Mouse (Mus musculus) neural tube, embryonic 13.5 days (tissue): ENCODE data around the gene Sh3gl1. TPM values are rescaled to one million over a fixed set of nuclear protein-coding genes. Genes with fewer than 3 reads are reported as not detected.
A peak's percentile ranks its signal among the peaks of the same experiment; 100 is the strongest.

Source experiments
- ATAC-seq: fragments of 200-750 bp; cut with Nextera tagmentation; 2 replicates; pipeline ENCODE4 v1.8.0; 2017; ENCODE audit warnings: low read depth, mild to moderate bottlenecking, moderate TSS enrichment, moderate library complexity
- H3K27ac ChIP-seq: fragments of 300-500 bp; sonication (generic); replicated peaks from 2 replicates; pipeline ENCODE4 v1.5.1; 2015; ENCODE audit warnings: moderate library complexity, mild to moderate bottlenecking, inconsistent platforms
- H3K27me3 ChIP-seq: fragments of 300-500 bp; sonication (generic); 2 replicates; pipeline ENCODE4 v1.6.1; 2015; ENCODE audit warnings: mild to moderate bottlenecking, inconsistent platforms
- H3K36me3 ChIP-seq: fragments of 300-500 bp; sonication (generic); 2 replicates; pipeline ENCODE4 v1.6.1; 2015; ENCODE audit warnings: mild to moderate bottlenecking, inconsistent platforms
- H3K4me1 ChIP-seq: fragments of 300-500 bp; sonication (generic); replicated peaks from 2 replicates; pipeline ENCODE4 v1.6.1; 2015; ENCODE audit warnings: inconsistent platforms
- H3K4me2 ChIP-seq: fragments of 300-500 bp; sonication (generic); 2 replicates; pipeline ENCODE4 v1.6.1; 2015; ENCODE audit warnings: inconsistent platforms, mild to moderate bottlenecking, moderate library complexity
- H3K4me3 ChIP-seq: fragments of 300-500 bp; sonication (generic); 2 replicates; pipeline ENCODE4 v1.5.1; 2015; ENCODE audit warnings: mild to moderate bottlenecking, inconsistent platforms
- H3K9ac ChIP-seq: fragments of 300-500 bp; sonication (generic); 2 replicates; pipeline ENCODE4 v1.6.1; 2015; ENCODE audit warnings: moderate library complexity, mild to moderate bottlenecking, inconsistent platforms
- H3K9me3 ChIP-seq: fragments of 300-500 bp; sonication (generic); 2 replicates; pipeline ENCODE4 v1.6.1; 2016; ENCODE audit warnings: inconsistent platforms
- whole genome bisulfite sequencing: fragments of 180-500 bp; shearing (Covaris S2); methylation state at CpG from one replicate; pipeline ENCODE4 v1.1.7; 2015; 5-methylcytosine and 5-hydroxymethylcytosine counted together
- polyA plus RNA-seq: library from polyadenylated mRNA; unstranded; fragments of >200 nt; fragmentation: Nextera tagmentation; extraction: Ambion mirVana; gene quantifications from 2 replicates; pipeline ENCODE4 v1.2.1, GENCODE M21; 2015

The Sh3gl1 gene
- polyA plus RNA-seq, 1 experiment from 2014 or later: 114 TPM

GRCm38 (mm10) chr17:56036901-56037287 is 459 bp upstream of the Sh3gl1 start:
- peak overlapping the region; percentile 67 for H3K4me2 ChIP-seq
- H3K9me3 ChIP-seq: no peaks in the 10 kb centered on the region
- H3K9ac ChIP-seq: peak overlapping the region; percentile 10; the same call in 1 of the 2 replicates
- H3K36me3 ChIP-seq: peaks cover 21% of the 10 kb centered on the region
- peak; percentile 47 for ATAC-seq
- H3K27me3 ChIP-seq: no peaks in the 10 kb centered on the region
- H3K4me1 ChIP-seq: peaks cover 58% of the 10 kb centered on the region
- peak overlapping the region; percentile 21 for H3K4me3 ChIP-seq
- H3K27ac ChIP-seq: 0 out of 2 replicates have a peak overlapping the region, but pooled peaks have one; percentile 3
- WGBS: 40% methylated on average over 13 of the region's 13 CpGs

- H3K27ac ChIP-seq: no peak overlapping the region
- peak overlapping the region; percentile 67 for H3K4me2 ChIP-seq
- peak overlapping the region; percentile 91 for H3K9ac ChIP-seq
- no peak for ATAC-seq
- no peaks in the 10 kb centered on the region for H3K9me3 ChIP-seq
- no peaks in the 10 kb centered on the region for H3K27me3 ChIP-seq
- H3K4me1 ChIP-seq: peaks cover 56% of the 10 kb centered on the region
- WGBS: 85% methylated on average over 4 of the region's 4 CpGs
- peaks cover 28% of the 10 kb centered on the region for H3K36me3 ChIP-seq
- peak overlapping the region; percentile 89 for H3K4me3 ChIP-seq
Observed at GRCm38 (mm10) chr17:56035216-56035615, 1.2 kb downstream of the Sh3gl1 start.

GRCm38 (mm10) chr17:56034726-56035100 is 1.7 kb downstream of the Sh3gl1 start:
- H3K9me3 ChIP-seq: no peaks in the 10 kb centered on the region
- 88% methylated on average over 6 of the region's 6 CpGs for WGBS
- peak overlapping the region; percentile 91 for H3K9ac ChIP-seq
- peak overlapping the region; percentile 4; the same call in 1 of the 2 replicates for H3K4me3 ChIP-seq
- H3K4me1 ChIP-seq: peaks cover 56% of the 10 kb centered on the region
- H3K4me2 ChIP-seq: peak overlapping the region; percentile 67
- peaks cover 29% of the 10 kb centered on the region for H3K36me3 ChIP-seq
- no peaks in the 10 kb centered on the region for H3K27me3 ChIP-seq
- H3K27ac ChIP-seq: no peak overlapping the region
- no peak for ATAC-seq

- H3K27me3 ChIP-seq: no peaks in the 10 kb centered on the region
- ATAC-seq: no peak
- peak overlapping the region; percentile 4; the same call in 1 of the 2 replicates for H3K4me3 ChIP-seq
- no peaks in the 10 kb centered on the region for H3K9me3 ChIP-seq
- peaks cover 62% of the 10 kb centered on the region for H3K4me1 ChIP-seq
- no peak overlapping the region for H3K27ac ChIP-seq
- WGBS: 88% methylated on average over 7 of the region's 7 CpGs
- peaks cover 35% of the 10 kb centered on the region for H3K36me3 ChIP-seq
- H3K4me2 ChIP-seq: peak overlapping the region; percentile 67
- peak overlapping the region; percentile 91 for H3K9ac ChIP-seq
Observed at GRCm38 (mm10) chr17:56034040-56034725, 2.3 kb downstream of the Sh3gl1 start.

GRCm38 (mm10) chr17:56032831-56033230 is 3.6 kb downstream of the Sh3gl1 start:
- Histone ChIP-seq H3K9me3 (no peaks in the 10 kb centered on the region), H3K27me3 (no peaks in the 10 kb centered on the region), H3K4me2 (no peak overlapping the region), H3K27ac (no peak overlapping the region), H3K4me1 (peaks cover 66% of the 10 kb centered on the region), H3K4me3 (no peak overlapping the region), H3K36me3 (peaks cover 46% of the 10 kb centered on the region), H3K9ac (peak overlapping the region; percentile 22; the same call in 1 of the 2 replicates)
- WGBS: 81% methylated on average over 7 of the region's 7 CpGs
- no peak for ATAC-seq

GRCm38 (mm10) chr17:56032127-56032733 is 4.2 kb downstream of the Sh3gl1 start:
- H3K27me3 ChIP-seq: no peaks in the 10 kb centered on the region
- ATAC-seq: no peak
- H3K4me2 ChIP-seq: no peak overlapping the region
- peaks cover 48% of the 10 kb centered on the region for H3K36me3 ChIP-seq
- H3K27ac ChIP-seq: no peak overlapping the region
- no peaks in the 10 kb centered on the region for H3K9me3 ChIP-seq
- H3K4me3 ChIP-seq: no peak overlapping the region
- H3K4me1 ChIP-seq: peaks cover 71% of the 10 kb centered on the region
- 84% methylated on average over 6 of the region's 6 CpGs for WGBS
- peak overlapping the region; percentile 22; the same call in 1 of the 2 replicates for H3K9ac ChIP-seq

GRCm38 (mm10) chr17:56031431-56031830 is 5.0 kb downstream of the Sh3gl1 start:
- no peak overlapping the region for H3K4me2 ChIP-seq
- H3K9ac ChIP-seq: no peak overlapping the region
- peaks cover 76% of the 10 kb centered on the region for H3K4me1 ChIP-seq
- H3K9me3 ChIP-seq: no peaks in the 10 kb centered on the region
- peaks cover 48% of the 10 kb centered on the region for H3K36me3 ChIP-seq
- WGBS: 93% methylated on average over 7 of the region's 7 CpGs
- no peak overlapping the region for H3K27ac ChIP-seq
- no peak for ATAC-seq
- no peaks in the 10 kb centered on the region for H3K27me3 ChIP-seq
- no peak overlapping the region for H3K4me3 ChIP-seq

- H3K36me3 ChIP-seq: peaks cover 48% of the 10 kb centered on the region
- H3K27me3 ChIP-seq: no peaks in the 10 kb centered on the region
- no peak overlapping the region for H3K4me2 ChIP-seq
- peaks cover 75% of the 10 kb centered on the region for H3K4me1 ChIP-seq
- no peaks in the 10 kb centered on the region for H3K9me3 ChIP-seq
- 68% methylated on average over 5 of the region's 5 CpGs for WGBS
- no peak overlapping the region for H3K9ac ChIP-seq
- no peak overlapping the region for H3K4me3 ChIP-seq
- H3K27ac ChIP-seq: no peak overlapping the region
- no peak for ATAC-seq
Observed at GRCm38 (mm10) chr17:56030919-56031318, 5.5 kb downstream of the Sh3gl1 start.

GRCm38 (mm10) chr17:56030238-56030870 is 6.1 kb downstream of the Sh3gl1 start:
- 0 out of 2 replicates have a peak overlapping the region, but pooled peaks have one; percentile 14 for H3K9ac ChIP-seq
- WGBS: 91% methylated on average over 9 of the region's 9 CpGs

GRCm38 (mm10) chr17:56027801-56028441 is 8.5 kb downstream of the Sh3gl1 start:
- Histone ChIP-seq H3K9ac (peak overlapping the region; percentile 51), H3K4me1 (peaks cover 56% of the 10 kb centered on the region), H3K27ac (no peak overlapping the region), H3K36me3 (peaks cover 37% of the 10 kb centered on the region), H3K4me3 (no peak overlapping the region), H3K27me3 (no peaks in the 10 kb centered on the region), H3K4me2 (no peak overlapping the region), H3K9me3 (no peaks in the 10 kb centered on the region)
- 94% methylated on average over 5 of the region's 5 CpGs for WGBS
- ATAC-seq: no peak

More at GRCm38 (mm10) chr17:56030238-56030870, 6.1 kb downstream of the Sh3gl1 start:
- H3K4me1 ChIP-seq: peaks cover 69% of the 10 kb centered on the region
- H3K27ac ChIP-seq: no peak overlapping the region
- H3K27me3 ChIP-seq: no peaks in the 10 kb centered on the region
- no peak overlapping the region for H3K4me2 ChIP-seq
- no peaks in the 10 kb centered on the region for H3K9me3 ChIP-seq
- no peak for ATAC-seq
- peaks cover 48% of the 10 kb centered on the region for H3K36me3 ChIP-seq
- H3K4me3 ChIP-seq: no peak overlapping the region

- Histone ChIP-seq H3K27me3 (no peaks in the 10 kb centered on the region), H3K36me3 (peaks cover 33% of the 10 kb centered on the region), H3K4me1 (peaks cover 53% of the 10 kb centered on the region), H3K9me3 (no peaks in the 10 kb centered on the region), H3K27ac (no peak overlapping the region), H3K9ac (no peak overlapping the region), H3K4me2 (no peak overlapping the region), H3K4me3 (no peak overlapping the region)
- no peak for ATAC-seq
- 90% methylated on average over 1 of the region's 1 CpGs for WGBS
Observed at GRCm38 (mm10) chr17:56026881-56027280, 9.6 kb downstream of the Sh3gl1 start.

GRCm38 (mm10) chr17:56026303-56026702 is 10.1 kb downstream of the Sh3gl1 start:
- ATAC-seq: no peak
- H3K4me2 ChIP-seq: no peak overlapping the region
- H3K27ac ChIP-seq: no peak overlapping the region
- H3K4me3 ChIP-seq: no peak overlapping the region
- WGBS: 92% methylated on average over 1 of the region's 1 CpGs
- no peak overlapping the region for H3K9ac ChIP-seq
- H3K9me3 ChIP-seq: no peaks in the 10 kb centered on the region
- peaks cover 56% of the 10 kb centered on the region for H3K4me1 ChIP-seq
- no peaks in the 10 kb centered on the region for H3K27me3 ChIP-seq
- peaks cover 32% of the 10 kb centered on the region for H3K36me3 ChIP-seq
